Mouse (Mus musculus) liver, embryonic 14.5 days (tissue): ENCODE results near the gene Vmn2r91.
"Not testable (repeated sequence)": the region's sequence is repeated elsewhere in the genome, so short reads cannot be mapped to it uniquely, and the experiment has no call there.

ENCODE experiments used
- CTCF ChIP-seq: IDR thresholded peaks from 2 replicates; pipeline ENCODE4 v1.5.1; 2016; ENCODE audit warnings: antibody characterized with exemption, low read depth, control low read depth
- EP300 ChIP-seq: IDR thresholded peaks from 2 replicates; pipeline ENCODE4 v1.6.1; 2016; ENCODE audit warnings: antibody characterized with exemption, low read depth

DNA sequence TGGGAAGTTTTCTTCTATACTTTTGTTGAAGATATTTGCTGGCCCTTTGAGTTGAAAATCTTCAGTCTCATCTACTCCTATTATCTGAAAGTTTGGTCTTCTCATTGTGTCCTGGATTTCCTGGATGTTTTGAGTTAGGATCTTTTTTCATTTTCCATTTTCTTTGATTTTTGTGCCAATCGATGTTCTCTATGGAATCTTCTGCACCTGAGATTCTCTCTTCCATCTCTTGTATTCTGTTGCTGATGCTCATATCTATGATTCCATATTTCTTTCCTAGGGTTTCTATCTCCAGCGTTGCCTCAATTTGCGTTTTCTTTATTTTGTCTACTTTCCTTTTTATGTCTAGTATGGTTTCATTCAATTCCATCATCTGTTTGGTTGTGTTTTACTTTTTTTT, 17.4 kb downstream of the Vmn2r91 start:
- not testable (repeated sequence) for TF ChIP-seq CTCF, EP300
